Mouse (Mus musculus) urinary bladder, postnatal 14 days (tissue): Measurements from ENCODE around the gene Eif2b4.
"Not testable (repeated sequence)": the region's sequence is repeated elsewhere in the genome, so short reads cannot be mapped to it uniquely, and the experiment has no call there.

Experiments used
- DNase-seq: peaks from one replicate; pipeline ENCODE4 v3.0.0; 2021; ENCODE audit warnings: low spot score

Eif2b4 gene

GRCm38 (mm10) chr5:31192939-31193630, at the start of gene Eif2b4, which contains the start of gene Snx17:
Gene Eif2b4 (minus strand): TSS chr5:31193430.
Gene Snx17 (plus strand): TSS chr5:31193227.
- peak; percentile 99 for DNase-seq

GRCm38 (mm10) chr5:31242191-31242590, 49.0 kb upstream of the Eif2b4 start:
- DNase-seq: no peak

GRCm38 (mm10) chr5:31241522-31242034, 48.3 kb upstream of the Eif2b4 start:
- DNase-seq: no peak

- peak; percentile 96 for DNase-seq
Observed at GRCm38 (mm10) chr5:31240637-31241521, 47.6 kb upstream of the Eif2b4 start, which contains the start of the genes Nrbp1 and Gm9970. Gene Nrbp1 (plus strand): TSS chr5:31240864. Gene Gm9970 (minus strand): TSS chr5:31241232.

GRCm38 (mm10) chr5:31226641-31227040, 33.4 kb upstream of the Eif2b4 start:
- DNase-seq: no peak

GRCm38 (mm10) chr5:31222696-31223095, 29.5 kb upstream of the Eif2b4 start:
- DNase-seq: no peak

GRCm38 (mm10) chr5:31221304-31221945, 28.2 kb upstream of the Eif2b4 start:
- peak; percentile 41 for DNase-seq

- DNase-seq: peak; percentile 98
Observed at GRCm38 (mm10) chr5:31220448-31221303, 27.4 kb upstream of the Eif2b4 start, which contains the start of gene Ppm1g. Gene Ppm1g (minus strand): TSS chr5:31220687.

GRCm38 (mm10) chr5:31219911-31220447, 26.7 kb upstream of the Eif2b4 start:
- peak; percentile 43 for DNase-seq

- no peak for DNase-seq
Observed at GRCm38 (mm10) chr5:31219474-31219873, 26.2 kb upstream of the Eif2b4 start.

- no peak for DNase-seq
Observed at GRCm38 (mm10) chr5:31219070-31219469, 25.8 kb upstream of the Eif2b4 start.

GRCm38 (mm10) chr5:31218294-31218693, 25.1 kb upstream of the Eif2b4 start:
- no peak for DNase-seq

- not testable (repeated sequence) for DNase-seq
Observed at GRCm38 (mm10) chr5:31216554-31216953, 23.3 kb upstream of the Eif2b4 start.

- no peak for DNase-seq
Observed at GRCm38 (mm10) chr5:31204421-31204820, 11.2 kb upstream of the Eif2b4 start.

GRCm38 (mm10) chr5:31203866-31204265, 10.6 kb upstream of the Eif2b4 start:
- DNase-seq: no peak

GRCm38 (mm10) chr5:31202933-31203332, 9.7 kb upstream of the Eif2b4 start:
- DNase-seq: no peak

- DNase-seq: peak; percentile 95
Observed at GRCm38 (mm10) chr5:31201742-31202590, 8.7 kb upstream of the Eif2b4 start, which contains the start of gene Zfp513. Gene Zfp513 (minus strand): TSS chr5:31202303.

- no peak for DNase-seq
Observed at GRCm38 (mm10) chr5:31201042-31201741, 8.0 kb upstream of the Eif2b4 start.

GRCm38 (mm10) chr5:31200327-31200768, 7.1 kb upstream of the Eif2b4 start:
- no peak for DNase-seq
